Mouse (Mus musculus) ES-E14 (cell line): ENCODE data around the gene Tmem186. TPM values are rescaled to one million over a fixed set of nuclear protein-coding genes. Genes with fewer than 3 reads are reported as not detected.

ENCODE experiments used
- DNase-seq: peaks from one replicate; pipeline ENCODE4 v3.0.0-alpha.2; 2013; ENCODE audit warnings: low read depth, low spot score
- H3K27ac ChIP-seq: 2 replicates; pipeline ENCODE4 v1.5.1; 2012; ENCODE audit warnings: low read depth, mild to moderate bottlenecking, low read length, moderate library complexity, mixed read lengths; ENCODE audit not compliant: poor library complexity, insufficient read depth, severe bottlenecking
- H3K36me3 ChIP-seq: 2 replicates; pipeline ENCODE4 v1.6.1; 2012; ENCODE audit warnings: mild to moderate bottlenecking, low read length, moderate library complexity, mixed read lengths; ENCODE audit not compliant: control insufficient read depth, poor library complexity, insufficient read depth, severe bottlenecking
- H3K4me1 ChIP-seq, 2 experiments: fragments of 150-350 bp in 1 of 2; sonication (generic) in 1 of 2; 2 replicates each; pipeline ENCODE4 v1.6.1; 2012; ENCODE audit warnings: low read length in 2 of 2, mild to moderate bottlenecking in 1 of 2, mixed read lengths in 1 of 2; ENCODE audit not compliant: control insufficient read depth in 2 of 2, insufficient read depth in 2 of 2, poor library complexity in 1 of 2
- H3K4me3 ChIP-seq, 2 experiments: fragments of 150-350 bp in 1 of 2; sonication (generic) in 1 of 2; 2 replicates each; pipeline ENCODE4 v1.5.1; 2012; ENCODE audit warnings: low read length in 2 of 2, low read depth in 1 of 2, mild to moderate bottlenecking in 1 of 2, mixed read lengths in 1 of 2; ENCODE audit not compliant: insufficient read depth in 1 of 2, poor library complexity in 1 of 2, severe bottlenecking in 1 of 2
- H3K9ac ChIP-seq: 2 replicates; pipeline ENCODE4 v1.6.1; 2012; ENCODE audit warnings: low read depth, mild to moderate bottlenecking, low read length, mixed read lengths; ENCODE audit not compliant: poor library complexity, insufficient read depth, severe bottlenecking
- H3K9me3 ChIP-seq: fragments of 150-350 bp; sonication (generic); 2 replicates; pipeline ENCODE4 v1.6.1; 2012; ENCODE audit warnings: low read depth, mild to moderate bottlenecking, low read length; ENCODE audit not compliant: control insufficient read depth, insufficient read depth
- CHD2 ChIP-seq: IDR thresholded peaks from 2 replicates; pipeline ENCODE4 v1.6.1; 2014; ENCODE audit warnings: mild to moderate bottlenecking, low read depth, low read length, inconsistent platforms
- HCFC1 ChIP-seq: IDR thresholded peaks from 2 replicates; pipeline ENCODE4 v1.6.1; 2012; ENCODE audit warnings: low read length, inconsistent platforms, borderline replicate concordance; ENCODE audit not compliant: insufficient read depth
- MAFK ChIP-seq: IDR thresholded peaks from 2 replicates; pipeline ENCODE4 v1.6.1; 2014; ENCODE audit warnings: mild to moderate bottlenecking, low read depth, low read length, inconsistent platforms; ENCODE audit not compliant: insufficient read depth
- ZC3H11A ChIP-seq: IDR thresholded peaks from 2 replicates; pipeline ENCODE4 v1.6.1; 2012; ENCODE audit warnings: low read depth, mild to moderate bottlenecking, inconsistent platforms, low read length, borderline replicate concordance
- ZNF384 ChIP-seq: IDR thresholded peaks from 2 replicates; pipeline ENCODE4 v1.6.1; 2012; ENCODE audit warnings: low read depth, low read length, inconsistent platforms
- in situ Hi-C, 2 experiments: fragments of 600-800 bp; cut with MboI; formaldehyde crosslinking; loops; one replicate each; pipeline ENCODE4 v1.15.1; 2025; ENCODE audit warnings: low sequenced_read_pairs in 2 of 2, inconsistent platforms in 1 of 2; ENCODE audit not compliant: unreplicated experiment in 2 of 2
- total RNA-seq: library from RNA; depleted of rRNA; stranded (reverse); fragments of 300-350 nt; gene quantifications from 2 replicates; pipeline ENCODE4 v1.2.3, GENCODE M21; 2012

Gene Tmem186
- total RNA-seq, 1 experiment: 20.7 TPM

GRCm38 (mm10) chr16:8676800-8677199 lies 39.3 kb upstream of the Tmem186 start:
- H3K27ac ChIP-seq: no peak overlapping the region
- no peaks in the 10 kb centered on the region for H3K9me3 ChIP-seq
- H3K36me3 ChIP-seq: no peaks in the 10 kb centered on the region
- H3K9ac ChIP-seq: no peak overlapping the region
- no peaks in the 10 kb centered on the region for H3K4me1 ChIP-seq
- no peak for DNase-seq
- TF ChIP-seq ZC3H11A: 0 out of 2 replicates have a peak, but pooled peaks have one; percentile 47
- TF ChIP-seq ZNF384: no peak
- TF ChIP-seq MAFK: no peak
- TF ChIP-seq HCFC1: no peak
- no peak for TF ChIP-seq CHD2
- no peak overlapping the region for H3K4me3 ChIP-seq
- in situ Hi-C loops: loop anchor here (5.0 to 10.0 kb wide), 3 partner anchors 182 to 264 kb away; no protein-coding TSS in a partner anchor

DNA sequence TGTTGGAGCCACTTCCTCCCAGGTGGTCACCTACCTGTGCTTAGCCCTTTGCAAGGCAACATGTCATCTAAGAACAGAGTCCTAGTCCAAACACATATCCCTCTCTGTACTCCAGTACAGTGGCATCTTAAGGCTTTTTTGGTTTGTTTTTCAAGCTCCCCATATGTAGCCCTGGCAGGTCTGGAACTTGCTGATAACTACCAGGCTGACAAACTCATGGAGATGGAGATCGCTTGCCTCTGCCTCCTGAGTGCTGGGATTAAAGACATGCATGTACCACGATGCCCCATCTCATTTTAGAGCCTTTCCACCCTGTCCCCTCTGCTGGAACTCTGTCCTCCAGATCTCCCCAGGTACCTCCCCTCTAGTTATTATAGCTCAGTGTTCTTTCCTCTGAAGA lies 38.7 kb upstream of the Tmem186 start:
- in situ Hi-C loops: loop anchor here (5.0 to 10.0 kb wide), 3 partner anchors 181 to 264 kb away; no protein-coding TSS in a partner anchor
- Histone ChIP-seq H3K9ac (no peak overlapping the region), H3K9me3 (no peaks in the 10 kb centered on the region), H3K4me1 (no peaks in the 10 kb centered on the region), H3K36me3 (no peaks in the 10 kb centered on the region), H3K4me3 (no peak overlapping the region), H3K27ac (no peak overlapping the region)
- no peak for DNase-seq
- no peak for TF ChIP-seq MAFK
- no peak for TF ChIP-seq HCFC1
- TF ChIP-seq CHD2: no peak
- no peak for TF ChIP-seq ZC3H11A
- no peak for TF ChIP-seq ZNF384

- in situ Hi-C loops: loop anchor here (5.0 to 10.0 kb wide), 3 partner anchors 181 to 263 kb away; no protein-coding TSS in a partner anchor
- Histone ChIP-seq H3K9me3 (no peaks in the 10 kb centered on the region), H3K27ac (no peak overlapping the region), H3K4me3 (no peak overlapping the region), H3K4me1 (peaks cover 0 to 1% of the 10 kb centered on the region in 2 experiments; a peak in 2 of 4 replicates), H3K36me3 (no peaks in the 10 kb centered on the region), H3K9ac (no peak overlapping the region)
- TF ChIP-seq CHD2 (no peak), MAFK (no peak), ZC3H11A (no peak), ZNF384 (no peak), HCFC1 (no peak)
- DNase-seq: no peak
Measured at GRCm38 (mm10) chr16:8675559-8675958, 38.0 kb upstream of the Tmem186 start.

GRCm38 (mm10) chr16:8674165-8674564 lies 36.7 kb upstream of the Tmem186 start:
- H3K4me1 ChIP-seq: peaks cover 2 to 13% of the 10 kb centered on the region in 2 experiments; a peak in 3 of 4 replicates
- H3K9ac ChIP-seq: no peak overlapping the region
- H3K4me3 ChIP-seq: no peak overlapping the region
- H3K9me3 ChIP-seq: no peaks in the 10 kb centered on the region
- H3K36me3 ChIP-seq: peaks cover under 1% of the 10 kb centered on the region; the same call in 1 of the 2 replicates
- TF ChIP-seq HCFC1 (no peak; the same call in 1 of the 2 replicates), ZC3H11A (peak; percentile 98), CHD2 (no peak)
- H3K27ac ChIP-seq: no peak overlapping the region
- DNase-seq: peak; percentile 86
- in situ Hi-C loops: loop anchor here (5.0 to 10.0 kb wide), 2 partner anchors 179 to 267 kb away; no protein-coding TSS in a partner anchor

- in situ Hi-C loops: loop anchor here (5.0 to 10.0 kb wide), 2 partner anchors 179 to 266 kb away; no protein-coding TSS in a partner anchor
- Histone ChIP-seq H3K4me1 (peaks cover 2 to 18% of the 10 kb centered on the region in 2 experiments; a peak in 3 of 4 replicates), H3K36me3 (peaks cover 6% of the 10 kb centered on the region), H3K4me3 (no peak overlapping the region), H3K9ac (no peak overlapping the region), H3K27ac (no peak overlapping the region), H3K9me3 (no peaks in the 10 kb centered on the region)
- TF ChIP-seq ZC3H11A (no peak), ZNF384 (no peak), HCFC1 (no peak), CHD2 (no peak), MAFK (no peak)
- DNase-seq: no peak
Measured at GRCm38 (mm10) chr16:8673343-8673742, 35.8 kb upstream of the Tmem186 start.
